Mouse (Mus musculus) gastrocnemius, adult 2 months (tissue): ENCODE data around the gene Tspan8. TPM values are rescaled to one million over a fixed set of nuclear protein-coding genes. Genes with fewer than 3 reads are reported as not detected.
A peak's percentile ranks its signal among the peaks of the same experiment; 100 is the strongest.

Experiments used
- DNase-seq: peaks from one replicate; pipeline ENCODE4 v3.0.0; 2022
- H3K27ac ChIP-seq: fragments of 200-600 bp; 2 replicates; pipeline ENCODE4 v1.8.1; 2022; ENCODE audit warnings: mild to moderate bottlenecking
- H3K4me3 ChIP-seq: fragments of 200-600 bp; 2 replicates; pipeline ENCODE4 v1.8.1; 2022; ENCODE audit warnings: mild to moderate bottlenecking, moderate library complexity
- CTCF ChIP-seq: fragments of 200-600 bp; IDR thresholded peaks from 2 replicates; pipeline ENCODE4 v1.8.1; 2022; ENCODE audit warnings: antibody characterized with exemption, mild to moderate bottlenecking, moderate library complexity
- intact Hi-C: fragments of 180-260 bp; cut with DNase I; formaldehyde crosslinking; loops from one replicate; pipeline ENCODE4 v1.15.1; 2025
- total RNA-seq, 2 experiments: library from RNA; stranded (reverse); gene quantifications; 2 replicates each; pipeline ENCODE4 v1.2.3; 2021

Tspan8 gene
- total RNA-seq, 2 experiments from 2014 or later = 73.0 to 109 TPM

- no peak for DNase-seq
- Histone ChIP-seq H3K27ac (no peak overlapping the region), H3K4me3 (no peak overlapping the region)
- intact Hi-C loops = no loop called here
- TF ChIP-seq CTCF = no peak
These were observed 12.9 kb upstream of the Tspan8 start for GRCm38 (mm10) chr10:115803765-115804164.

- no peak for DNase-seq
- no peak for TF ChIP-seq CTCF
- Histone ChIP-seq H3K27ac (no peak overlapping the region), H3K4me3 (no peak overlapping the region)
- intact Hi-C loops = no loop called here
These were observed 10.6 kb upstream of the Tspan8 start for GRCm38 (mm10) chr10:115805987-115806386.

GRCm38 (mm10) chr10:115809169-115809568 lies 7.5 kb upstream of the Tspan8 start:
- intact Hi-C loops = no loop called here
- no peak for TF ChIP-seq CTCF
- DNase-seq = no peak
- Histone ChIP-seq H3K27ac (no peak overlapping the region), H3K4me3 (no peak overlapping the region)

GRCm38 (mm10) chr10:115811519-115811918 lies 5.1 kb upstream of the Tspan8 start:
- H3K27ac ChIP-seq = peak overlapping the region; percentile 68
- TF ChIP-seq CTCF = no peak
- no peak for DNase-seq
- no peak overlapping the region for H3K4me3 ChIP-seq
- intact Hi-C loops = no loop called here

- DNase-seq = no peak
- intact Hi-C loops = no loop called here
- Histone ChIP-seq H3K27ac (no peak overlapping the region), H3K4me3 (no peak overlapping the region)
- TF ChIP-seq CTCF = no peak
These were observed 1.8 kb upstream of the Tspan8 start for GRCm38 (mm10) chr10:115814878-115815277.

GRCm38 (mm10) chr10:115817056-115817724 lies 558 bp downstream of the Tspan8 start:
- Histone ChIP-seq H3K27ac (peak overlapping the region; percentile 87), H3K4me3 (peak overlapping the region; percentile 68)
- DNase-seq = peak; percentile 45
- intact Hi-C loops = no loop called here
- TF ChIP-seq CTCF = no peak

- DNase-seq = no peak
- TF ChIP-seq CTCF = no peak
- no peak overlapping the region for H3K27ac ChIP-seq
- intact Hi-C loops = no loop called here
- no peak overlapping the region for H3K4me3 ChIP-seq
These were observed 8.7 kb downstream of the Tspan8 start for GRCm38 (mm10) chr10:115825289-115825688.

GRCm38 (mm10) chr10:115828872-115829271 lies 12.2 kb downstream of the Tspan8 start:
- H3K4me3 ChIP-seq = no peak overlapping the region
- TF ChIP-seq CTCF = no peak
- no peak overlapping the region for H3K27ac ChIP-seq
- no peak for DNase-seq
- intact Hi-C loops = no loop called here

GRCm38 (mm10) chr10:115829696-115830095 lies 13.1 kb downstream of the Tspan8 start:
- intact Hi-C loops = no loop called here
- no peak overlapping the region for H3K27ac ChIP-seq
- DNase-seq = no peak
- no peak for TF ChIP-seq CTCF
- H3K4me3 ChIP-seq = no peak overlapping the region

GRCm38 (mm10) chr10:115830726-115831125 lies 14.1 kb downstream of the Tspan8 start:
- Histone ChIP-seq H3K27ac (no peak overlapping the region), H3K4me3 (no peak overlapping the region)
- no peak for TF ChIP-seq CTCF
- intact Hi-C loops = no loop called here
- no peak for DNase-seq

- Histone ChIP-seq H3K4me3 (no peak overlapping the region), H3K27ac (no peak overlapping the region)
- intact Hi-C loops = no loop called here
- no peak for DNase-seq
- no peak for TF ChIP-seq CTCF
These were observed 17.4 kb downstream of the Tspan8 start for GRCm38 (mm10) chr10:115834017-115834416.

GRCm38 (mm10) chr10:115846930-115847329 lies 30.3 kb downstream of the Tspan8 start:
- no peak for DNase-seq
- Histone ChIP-seq H3K4me3 (0 out of 2 replicates have a peak overlapping the region, but pooled peaks have one; percentile 11), H3K27ac (no peak overlapping the region)
- no peak for TF ChIP-seq CTCF
- intact Hi-C loops = no loop called here

- TF ChIP-seq CTCF = no peak
- Histone ChIP-seq H3K27ac (no peak overlapping the region), H3K4me3 (no peak overlapping the region)
- DNase-seq = no peak
- intact Hi-C loops = no loop called here
These were observed 31.9 kb downstream of the Tspan8 start for GRCm38 (mm10) chr10:115848511-115848910.

GRCm38 (mm10) chr10:115860210-115860880 lies 43.7 kb downstream of the Tspan8 start:
- no peak for TF ChIP-seq CTCF
- intact Hi-C loops = no loop called here
- no peak overlapping the region for H3K4me3 ChIP-seq
- no peak overlapping the region for H3K27ac ChIP-seq
- no peak for DNase-seq
